Mouse (Mus musculus) hindbrain, postnatal 0 days (tissue): ENCODE results near the gene Catip. TPM values are rescaled to one million over a fixed set of nuclear protein-coding genes. Genes with fewer than 3 reads are reported as not detected.

Experiments
- ATAC-seq: fragments of 200-750 bp; cut with Nextera tagmentation; 2 replicates; pipeline ENCODE4 v1.8.0; 2017; ENCODE audit warnings: mild to moderate bottlenecking, moderate TSS enrichment, moderate library complexity
- DNase-seq: peaks from one replicate; pipeline ENCODE4 v3.0.0-alpha.2; 2015; ENCODE audit warnings: low spot score
- H3K27ac ChIP-seq: fragments of 300-500 bp; sonication (generic); 2 replicates; pipeline ENCODE4 v1.5.1; 2014; ENCODE audit warnings: mild to moderate bottlenecking
- H3K27me3 ChIP-seq: fragments of 300-500 bp; sonication (generic); 2 replicates; pipeline ENCODE4 v1.6.1; 2014; ENCODE audit warnings: low read length, mixed read lengths; ENCODE audit not compliant: insufficient read depth
- H3K36me3 ChIP-seq: fragments of 300-500 bp; sonication (generic); 2 replicates; pipeline ENCODE4 v1.6.1; 2014; ENCODE audit warnings: low read length, mixed read lengths; ENCODE audit not compliant: insufficient read depth
- H3K4me1 ChIP-seq: fragments of 300-500 bp; sonication (generic); 2 replicates; pipeline ENCODE4 v1.6.1; 2014; ENCODE audit warnings: antibody characterized with exemption, low read length, mixed read lengths; ENCODE audit not compliant: insufficient read depth
- H3K4me2 ChIP-seq: fragments of 300-500 bp; sonication (generic); 2 replicates; pipeline ENCODE4 v1.6.1; 2014; ENCODE audit warnings: low read depth, mild to moderate bottlenecking, low read length, moderate library complexity, mixed read lengths
- H3K4me3 ChIP-seq: fragments of 300-500 bp; sonication (generic); 2 replicates; pipeline ENCODE4 v1.5.1; 2014; ENCODE audit warnings: low read length
- H3K9ac ChIP-seq: fragments of 300-500 bp; sonication (generic); replicated peaks from 2 replicates; pipeline ENCODE4 v1.6.1; 2014; ENCODE audit warnings: mild to moderate bottlenecking, low read length, moderate library complexity, mixed read lengths
- H3K9me3 ChIP-seq: fragments of 300-500 bp; sonication (generic); 2 replicates; pipeline ENCODE4 v1.6.1; 2016; ENCODE audit warnings: low read length, mixed read lengths
- CTCF ChIP-seq: IDR thresholded peaks from 2 replicates; pipeline ENCODE4 v1.5.1; 2016; ENCODE audit warnings: antibody characterized with exemption, control low read depth, low read depth
- WGBS: fragments of 180-500 bp; shearing (Covaris S2); extraction: QIAGEN DNeasy Blood & Tissue Kit; methylation state at CpG from one replicate; pipeline ENCODE4 v1.1.7; 2014; 5-methylcytosine and 5-hydroxymethylcytosine counted together
- polyA plus RNA-seq: library from polyadenylated mRNA; unstranded; fragments of >200 nt; fragmentation: Nextera tagmentation; extraction: Ambion mirVana; gene quantifications from 2 replicates; pipeline ENCODE4 v1.2.1, GENCODE M21; 2015
- total RNA-seq: library from RNA; depleted of rRNA; stranded (reverse); fragments of >200 nt; gene quantifications from 2 replicates; pipeline ENCODE4 v1.2.3, GENCODE M21; 2014

Catip gene
- total and polyA plus RNA-seq, 2 experiments from 2014 or later = 1.8 to 1.9 TPM

DNA sequence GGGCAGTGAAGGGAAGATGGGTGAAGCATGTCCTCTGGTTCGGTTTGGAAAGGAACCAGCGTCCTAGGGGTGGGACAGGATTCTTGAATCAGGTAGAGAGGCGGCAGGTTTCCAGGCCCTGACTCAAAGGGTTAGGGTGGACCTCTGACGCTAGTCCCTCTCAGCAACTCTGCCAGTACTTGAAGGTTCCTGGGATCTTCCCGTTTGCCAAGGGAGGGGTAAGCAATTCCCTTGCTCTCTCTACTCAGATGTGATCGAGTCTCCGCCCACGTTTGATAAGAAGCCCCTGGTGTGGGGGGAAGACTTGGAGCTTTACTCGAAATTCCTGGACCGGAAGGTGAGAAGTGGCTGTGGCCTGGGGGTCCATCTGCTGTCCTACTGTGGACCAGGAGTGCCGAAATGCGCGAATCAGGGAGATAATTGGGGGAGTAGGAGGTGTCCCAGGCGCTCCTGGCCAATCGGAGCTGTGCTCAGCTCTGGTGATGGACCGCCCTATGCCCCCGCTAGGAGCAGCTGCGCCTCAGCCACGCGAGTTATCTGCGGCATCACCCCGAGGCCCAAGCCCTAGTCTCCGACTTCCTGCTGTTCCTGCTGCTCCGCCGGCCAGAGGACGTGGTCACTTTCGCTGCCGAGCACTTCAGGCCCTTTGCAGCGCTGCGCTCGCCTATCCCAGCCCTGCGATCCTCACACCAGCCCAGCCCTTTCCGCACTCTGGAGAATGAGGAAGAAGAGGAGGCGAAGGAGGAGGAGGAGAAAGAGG, 6.2 kb downstream of the Catip start:
- Histone ChIP-seq H3K4me3 (peak overlapping the region; percentile 27), H3K9ac (peak overlapping the region; percentile 23; the same call in 1 of the 2 replicates), H3K27ac (no peak overlapping the region), H3K4me1 (no peaks in the 10 kb centered on the region; the same call in 1 of the 2 replicates), H3K27me3 (no peaks in the 10 kb centered on the region), H3K4me2 (peak overlapping the region; percentile 59), H3K36me3 (no peaks in the 10 kb centered on the region), H3K9me3 (no peaks in the 10 kb centered on the region)
- WGBS = 23% methylated on average over 34 of the region's 34 CpGs
- ATAC-seq (peak; percentile 76; the same call in 1 of the 2 replicates), DNase-seq (peak; percentile 63)
- 0 out of 2 replicates have a peak, but pooled peaks have one; percentile 15 for TF ChIP-seq CTCF

DNA sequence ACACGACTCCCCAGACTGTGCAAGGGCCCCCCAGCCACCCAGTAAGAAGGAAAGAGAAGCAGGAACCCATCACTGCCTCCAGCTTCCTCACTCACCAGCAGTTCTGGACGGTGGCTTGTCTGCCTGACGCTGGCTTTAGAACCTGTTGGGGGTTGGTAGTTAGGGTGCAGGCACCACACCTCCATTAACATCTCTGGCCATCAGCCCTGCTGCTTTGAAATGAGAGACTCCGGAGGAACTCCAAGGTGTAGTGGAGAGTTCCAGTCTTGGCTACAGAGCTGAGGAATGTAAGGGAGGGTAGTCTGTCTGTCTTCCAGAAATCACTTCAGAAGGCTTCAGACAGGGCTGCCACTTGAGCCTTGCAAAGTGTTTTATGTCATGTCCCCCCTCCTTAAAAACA, 8.1 kb downstream of the Catip start:
- Histone ChIP-seq H3K4me2 (no peak overlapping the region), H3K36me3 (no peaks in the 10 kb centered on the region), H3K9ac (no peak overlapping the region), H3K27ac (no peak overlapping the region), H3K27me3 (no peaks in the 10 kb centered on the region), H3K4me3 (no peak overlapping the region), H3K4me1 (no peaks in the 10 kb centered on the region; the same call in 1 of the 2 replicates), H3K9me3 (no peaks in the 10 kb centered on the region)
- ATAC-seq (no peak), DNase-seq (no peak)
- 50% methylated on average over 4 of the region's 4 CpGs for WGBS
- TF ChIP-seq CTCF = no peak

DNA sequence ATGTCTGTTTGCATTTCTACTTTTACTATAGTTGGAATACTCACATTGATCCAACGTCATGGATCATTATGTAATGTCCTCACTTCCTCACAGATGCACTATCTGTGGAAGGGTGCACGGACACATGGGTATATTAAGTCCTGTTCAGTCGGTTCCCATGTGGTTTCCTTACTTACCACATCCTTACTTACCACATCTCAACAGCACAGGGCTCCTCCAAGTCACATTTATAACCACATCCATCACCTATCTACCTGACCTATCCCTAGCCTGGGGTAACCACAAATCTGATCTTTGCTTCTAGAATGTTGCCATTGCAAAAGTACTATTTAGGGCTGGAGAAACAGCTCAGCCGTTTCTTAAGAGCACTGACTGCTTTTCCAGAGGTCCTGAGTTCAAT, 11.5 kb downstream of the Catip start:
- H3K27ac ChIP-seq = no peak overlapping the region
- H3K4me3 ChIP-seq = no peak overlapping the region
- ATAC-seq = no peak
- no peaks in the 10 kb centered on the region for H3K36me3 ChIP-seq
- no peak for TF ChIP-seq CTCF
- WGBS = 82% methylated on average over 4 of the region's 4 CpGs
- no peak for DNase-seq
- no peaks in the 10 kb centered on the region; the same call in 1 of the 2 replicates for H3K4me1 ChIP-seq
- H3K9me3 ChIP-seq = no peaks in the 10 kb centered on the region
- no peak overlapping the region for H3K9ac ChIP-seq
- H3K27me3 ChIP-seq = no peaks in the 10 kb centered on the region
- H3K4me2 ChIP-seq = no peak overlapping the region

DNA sequence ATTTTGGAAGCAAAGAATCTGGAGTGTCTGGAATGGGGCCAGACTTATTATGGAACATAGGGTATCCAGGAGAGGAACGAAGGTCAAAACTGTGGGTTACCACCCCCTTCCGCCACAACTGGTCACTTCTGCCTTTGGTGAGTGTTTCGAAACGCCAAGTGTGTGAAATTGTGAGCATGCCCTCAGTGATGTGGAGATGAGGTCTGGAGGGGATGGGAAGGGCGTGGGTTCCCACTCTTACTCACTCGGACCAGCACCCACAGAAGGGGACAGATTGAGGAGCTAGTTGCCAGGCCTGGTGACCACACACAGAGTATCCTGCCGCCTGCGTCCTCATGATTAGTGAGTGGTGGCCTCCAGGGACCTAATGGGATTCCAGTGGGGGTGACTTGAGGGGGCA, 13.1 kb downstream of the Catip start, which contains the start of gene Slc11a1:
TSS of gene Slc11a1 (plus strand) at position 216 of the 400 bp plus-strand sequence.
- no peaks in the 10 kb centered on the region for H3K4me1 ChIP-seq

DNA sequence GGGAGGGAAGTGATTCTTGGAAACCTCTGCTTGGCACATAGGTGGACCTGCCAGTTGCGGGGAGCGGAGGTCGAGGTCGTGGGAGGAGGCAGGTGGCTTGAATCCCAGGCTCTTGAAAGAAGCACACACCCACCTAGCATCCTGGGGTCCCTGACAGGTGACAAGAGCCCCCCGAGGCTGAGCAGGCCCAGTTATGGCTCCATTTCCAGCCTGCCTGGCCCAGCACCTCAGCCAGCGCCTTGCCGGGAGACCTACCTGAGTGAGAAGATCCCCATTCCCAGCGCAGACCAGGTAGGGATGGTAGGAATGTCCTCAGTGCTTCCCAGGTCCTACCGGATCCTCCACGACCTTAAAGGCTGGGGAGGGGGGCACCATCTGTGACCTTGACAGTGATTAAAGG, 13.7 kb downstream of the Catip start:
- TF ChIP-seq CTCF = no peak
- H3K4me2 ChIP-seq = no peak overlapping the region
- no peak overlapping the region for H3K4me3 ChIP-seq
- WGBS = 79% methylated on average over 10 of the region's 10 CpGs
- no peak for ATAC-seq
- H3K9me3 ChIP-seq = no peaks in the 10 kb centered on the region
- no peaks in the 10 kb centered on the region for H3K36me3 ChIP-seq
- no peak overlapping the region for H3K27ac ChIP-seq
- H3K9ac ChIP-seq = no peak overlapping the region
- no peaks in the 10 kb centered on the region for H3K4me1 ChIP-seq
- no peak for DNase-seq
- H3K27me3 ChIP-seq = no peaks in the 10 kb centered on the region

More for the DNA sequence above, 13.1 kb downstream of the Catip start, which contains the start of gene Slc11a1:
- H3K4me3 ChIP-seq = no peak within 1 kb of the TSS
- 78% methylated on average over 8 of the region's 8 CpGs for WGBS
- no peak for DNase-seq
- no peaks in the 10 kb centered on the region for H3K9me3 ChIP-seq
- H3K9ac ChIP-seq = no peak within 1 kb of the TSS
- no peak for TF ChIP-seq CTCF
- H3K4me2 ChIP-seq = no peak within 1 kb of the TSS
- no peaks in the 10 kb centered on the region for H3K27me3 ChIP-seq
- H3K36me3 ChIP-seq = no peaks in the 10 kb centered on the region
- no peak within 1 kb of the TSS for H3K27ac ChIP-seq
- ATAC-seq = no peak

DNA sequence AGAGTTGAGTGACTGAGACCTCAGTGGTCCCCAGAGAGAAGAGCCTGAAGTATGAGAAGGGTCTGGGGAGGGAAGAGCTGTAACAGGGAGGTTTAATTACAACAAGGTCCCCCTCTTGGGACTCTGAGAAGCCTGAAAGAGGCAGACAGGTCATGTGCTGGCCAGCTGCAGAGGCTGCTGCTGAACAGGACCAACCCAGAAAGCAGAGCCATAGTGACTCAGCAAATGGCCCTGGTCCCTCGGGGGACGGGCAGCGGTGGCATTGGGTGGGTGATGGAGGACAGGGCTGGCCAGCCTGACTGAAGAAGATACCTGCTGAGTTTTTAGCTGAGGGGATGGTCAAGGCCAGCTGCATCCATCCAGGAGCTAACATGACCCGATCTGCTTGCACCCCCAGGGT, 14.5 kb downstream of the Catip start:
- H3K4me3 ChIP-seq = no peak overlapping the region
- WGBS = 79% methylated on average over 4 of the region's 4 CpGs
- no peaks in the 10 kb centered on the region for H3K4me1 ChIP-seq
- DNase-seq = no peak
- no peak overlapping the region for H3K27ac ChIP-seq
- no peaks in the 10 kb centered on the region for H3K9me3 ChIP-seq
- no peaks in the 10 kb centered on the region for H3K27me3 ChIP-seq
- no peak overlapping the region for H3K9ac ChIP-seq
- H3K36me3 ChIP-seq = no peaks in the 10 kb centered on the region
- ATAC-seq = no peak
- no peak overlapping the region for H3K4me2 ChIP-seq
- TF ChIP-seq CTCF = no peak

DNA sequence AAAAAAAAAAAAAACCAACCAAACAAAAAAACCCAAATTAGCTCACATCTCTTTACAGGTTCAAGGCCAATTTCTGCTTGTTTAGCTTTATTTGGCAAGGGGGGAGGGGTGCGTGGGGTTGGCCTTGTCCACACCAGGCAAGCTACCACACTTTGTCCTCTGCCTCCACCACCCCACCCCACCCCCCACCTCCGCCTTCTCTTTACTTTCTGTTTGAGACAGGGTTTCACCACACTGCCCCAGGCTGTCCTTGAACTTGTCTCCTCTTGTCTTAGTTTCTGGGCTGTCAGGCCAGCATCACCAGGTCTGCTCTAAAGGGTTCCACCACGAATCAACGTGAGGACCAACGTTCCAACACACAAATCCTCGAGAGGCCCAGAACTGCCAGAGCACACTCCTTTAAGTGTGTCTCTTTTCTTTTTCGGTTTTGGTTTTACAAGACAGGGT, 17.2 kb downstream of the Catip start:
- no peaks in the 10 kb centered on the region for H3K36me3 ChIP-seq

More for the DNA sequence above, 17.2 kb downstream of the Catip start:
- Histone ChIP-seq H3K27me3 (no peaks in the 10 kb centered on the region), H3K4me1 (no peaks in the 10 kb centered on the region), H3K27ac (no peak overlapping the region), H3K4me2 (no peak overlapping the region), H3K9ac (no peak overlapping the region), H3K4me3 (no peak overlapping the region), H3K9me3 (no peaks in the 10 kb centered on the region)
- ATAC-seq (no peak), DNase-seq (no peak)
- TF ChIP-seq CTCF = no peak
- WGBS = 90% methylated on average over 7 of the region's 7 CpGs
